Mouse (Mus musculus) lung, adult 18-20 months (tissue): ENCODE data around the gene Mybpc3.

Experiments
- DNase-seq, 2 experiments: peaks; one replicate each; pipeline ENCODE4 v3.0.0; 2022; ENCODE audit warnings: mixed read lengths in 2 of 2

Gene Mybpc3

GRCm38 (mm10) chr2:91117585-91118275 lies at the start of gene Mybpc3:
Gene Mybpc3 (plus strand): TSS chr2:91118144.
- no peak for DNase-seq

GRCm38 (mm10) chr2:91068162-91068871 lies 49.6 kb upstream of the Mybpc3 start:
- DNase-seq, result no peak

GRCm38 (mm10) chr2:91068872-91069165 lies 49.1 kb upstream of the Mybpc3 start:
- DNase-seq, result no peak

GRCm38 (mm10) chr2:91069306-91070000 lies 48.5 kb upstream of the Mybpc3 start:
- peak in 1 of 2 experiments; percentile 40 for DNase-seq

- peak; percentile 96 for DNase-seq
Observed at GRCm38 (mm10) chr2:91070076-91070800, 47.7 kb upstream of the Mybpc3 start, which contains the start of gene Slc39a13. Gene Slc39a13 (minus strand): TSS chr2:91070417.

- DNase-seq, result no peak
Observed at GRCm38 (mm10) chr2:91071059-91071458, 46.9 kb upstream of the Mybpc3 start.

- DNase-seq, result no peak
Observed at GRCm38 (mm10) chr2:91072092-91072491, 45.9 kb upstream of the Mybpc3 start.

GRCm38 (mm10) chr2:91077957-91078313 lies 40.0 kb upstream of the Mybpc3 start:
- DNase-seq, result no peak

GRCm38 (mm10) chr2:91078314-91079025 lies 39.5 kb upstream of the Mybpc3 start:
- no peak for DNase-seq

GRCm38 (mm10) chr2:91079026-91079384 lies 38.9 kb upstream of the Mybpc3 start:
- DNase-seq, result no peak

GRCm38 (mm10) chr2:91080784-91081513 lies 37.0 kb upstream of the Mybpc3 start:
- peak; percentile 56 to 59 for DNase-seq

- no peak for DNase-seq
Observed at GRCm38 (mm10) chr2:91081775-91082695, 35.9 kb upstream of the Mybpc3 start, which contains the start of gene Spi1. Gene Spi1 (plus strand): TSS chr2:91082390.

GRCm38 (mm10) chr2:91082844-91083243 lies 35.1 kb upstream of the Mybpc3 start:
- peak; percentile 80 for DNase-seq

- DNase-seq, result no peak
Observed at GRCm38 (mm10) chr2:91083366-91083940, 34.5 kb upstream of the Mybpc3 start.

- DNase-seq, result peak; percentile 47 to 59
Observed at GRCm38 (mm10) chr2:91084179-91084820, 33.6 kb upstream of the Mybpc3 start.

GRCm38 (mm10) chr2:91085494-91086391 lies 32.2 kb upstream of the Mybpc3 start:
- DNase-seq, result no peak

- DNase-seq, result peak in 1 of 2 experiments; percentile 43
Observed at GRCm38 (mm10) chr2:91086392-91087237, 31.3 kb upstream of the Mybpc3 start.

GRCm38 (mm10) chr2:91087453-91087852 lies 30.5 kb upstream of the Mybpc3 start:
- no peak for DNase-seq
